Mouse (Mus musculus): ENCODE measurements around the gene Il31. TPM values are rescaled to one million over a fixed set of nuclear protein-coding genes. Genes with fewer than 3 reads are reported as not detected.

Il31 gene
- polyA plus RNA-seq, 1 experiment from 2014 or later = not detected

DNA sequence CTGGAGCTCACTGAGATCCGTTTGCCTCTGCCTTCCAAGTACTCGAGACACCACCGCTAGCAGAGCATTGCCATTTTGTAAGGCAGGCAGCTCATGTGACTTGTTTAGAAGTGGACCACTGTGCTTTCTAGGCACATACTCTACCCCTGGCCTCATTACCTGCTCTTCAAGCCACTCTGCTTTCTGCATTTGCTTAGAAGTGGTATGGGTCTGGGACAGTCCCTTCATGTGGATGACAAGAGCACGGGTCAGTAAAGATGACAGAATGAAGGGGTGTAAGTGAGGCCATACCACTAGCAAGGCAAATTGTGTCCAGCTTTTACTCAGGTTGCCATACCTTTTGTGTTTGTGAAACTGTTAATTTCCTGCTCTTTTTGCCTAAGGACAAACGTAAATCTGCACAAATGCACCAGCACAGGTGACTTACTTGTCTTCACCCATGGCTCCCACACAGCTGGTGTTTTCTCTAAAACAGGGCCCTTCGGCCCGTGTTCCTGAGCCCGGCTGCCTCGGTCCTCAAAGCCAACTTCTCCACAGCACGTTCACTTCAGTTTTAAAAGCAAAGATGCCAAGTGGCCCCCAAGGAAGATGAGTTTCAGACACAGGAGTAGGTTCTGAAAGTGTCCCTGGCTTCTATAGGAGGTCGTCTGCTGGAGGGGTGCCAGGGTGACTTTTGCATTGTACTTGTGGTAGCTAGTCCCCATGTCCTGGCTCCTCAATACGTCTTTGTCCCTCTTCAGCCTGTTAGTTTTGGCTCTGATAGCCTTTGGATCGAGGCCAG, 57.6 kb downstream of the Il31 start:
- H3K9ac ChIP-seq (ENCODE audit: low read length) = no peak overlapping the region
- 64% methylated on average over 13 of the region's 13 CpGs for WGBS
- no peak overlapping the region for H3K4me3 ChIP-seq (ENCODE audit: low read depth, low read length)
- ATAC-seq (ENCODE audit: low FRiP score, low TSS enrichment) (no peak), DNase-seq (ENCODE audit: low spot score) (peak; percentile 39)
- H3K4me1 ChIP-seq (replicated peaks; ENCODE audit: control insufficient read depth, insufficient read depth) = peaks cover 5% of the 10 kb centered on the region
- no peaks in the 10 kb centered on the region for H3K36me3 ChIP-seq (ENCODE audit: control insufficient read depth, insufficient read depth, low read length)
- H3K9me3 ChIP-seq (ENCODE audit: control insufficient read depth, low read length) = no peaks in the 10 kb centered on the region
- H3K27me3 ChIP-seq (ENCODE audit: control insufficient read depth, insufficient read depth, low read length) = no peaks in the 10 kb centered on the region
- TF ChIP-seq EP300 (optimal IDR thresholded peaks at IDR 0.05) = no peak
- TF ChIP-seq CTCF (IDR thresholded peaks at IDR 0.05; ENCODE audit: low read depth) = no peak
- H3K4me2 ChIP-seq (replicated peaks; ENCODE audit: low read depth) = no peak overlapping the region
- peak overlapping the region; percentile 61 for H3K27ac ChIP-seq (replicated peaks)

Small RNA genes lying within 50 kb of the gene (microRNA-seq; reads per million reads assigned to microRNA genes)
- not detected for gene Mir7647

Other genes with a start within 250 kb of the Il31 start
- gene Wdr66, start 237.4 kb downstream of the Il31 start, polyA plus RNA-seq (2015; fragmentation: Nextera tagmentation; extraction: Ambion mirVana) = 0.22 and 0.30 TPM in 2 replicates
- 5.9 and 6.4 TPM in 2 replicates for gene Bcl7a, start 145.7 kb downstream of the Il31 start, polyA plus RNA-seq (2015; fragmentation: Nextera tagmentation; extraction: Ambion mirVana)
- gene Mlxip, start 94.7 kb downstream of the Il31 start, polyA plus RNA-seq (2015; fragmentation: Nextera tagmentation; extraction: Ambion mirVana) = 10.5 and 13.2 TPM in 2 replicates
- gene Lrrc43, start 184 bp downstream of the Il31 start, polyA plus RNA-seq (2015; fragmentation: Nextera tagmentation; extraction: Ambion mirVana) = not detected in 2 replicates
- 0.13 TPM in 2 replicates for gene B3gnt4, start 21.0 kb upstream of the Il31 start, polyA plus RNA-seq (2015; fragmentation: Nextera tagmentation; extraction: Ambion mirVana)
- gene Diablo, start 34.7 kb upstream of the Il31 start, polyA plus RNA-seq (2015; fragmentation: Nextera tagmentation; extraction: Ambion mirVana) = 70.6 and 70.8 TPM in 2 replicates
- gene Gm49027, start 36.0 kb upstream of the Il31 start, polyA plus RNA-seq (2015; fragmentation: Nextera tagmentation; extraction: Ambion mirVana) = 5.6 and 7.0 TPM in 2 replicates
- 12.1 and 14.6 TPM in 2 replicates for gene Vps33a, start 83.5 kb upstream of the Il31 start, polyA plus RNA-seq (2015; fragmentation: Nextera tagmentation; extraction: Ambion mirVana)
- 36.1 and 41.4 TPM in 2 replicates for gene Clip1, start 195.1 kb upstream of the Il31 start, polyA plus RNA-seq (2015; fragmentation: Nextera tagmentation; extraction: Ambion mirVana)
- 26.1 and 27.3 TPM in 2 replicates for gene Zcchc8, start 231.6 kb upstream of the Il31 start, polyA plus RNA-seq (2015; fragmentation: Nextera tagmentation; extraction: Ambion mirVana)